Mouse (Mus musculus): ENCODE results near the gene Il17a. TPM values are rescaled to one million over a fixed set of nuclear protein-coding genes. Genes with fewer than 3 reads are reported as not detected.
A peak's percentile ranks its signal among the peaks of the same experiment; 100 is the strongest.

Gene Il17a
- polyA plus RNA-seq, 1 experiment from 2014 or later, result not detected

DNA sequence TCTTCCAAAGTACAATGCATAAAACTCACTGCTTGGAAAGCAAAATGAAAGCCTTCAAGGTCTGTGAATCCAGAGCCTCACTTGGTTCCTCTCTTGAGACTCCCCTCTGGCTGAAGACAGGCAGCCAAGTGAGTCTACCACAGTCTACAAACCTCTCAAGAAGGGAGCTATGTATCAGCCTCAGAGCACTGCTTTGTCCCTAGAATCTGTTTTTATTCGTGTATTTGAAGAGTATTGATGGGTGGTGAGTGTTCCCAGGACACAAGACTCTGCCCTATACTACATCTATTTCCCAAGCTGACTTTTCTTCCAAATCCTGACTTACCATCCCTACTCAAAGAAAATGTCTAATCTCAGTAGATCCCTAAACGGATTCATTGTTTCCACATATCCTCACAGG lies 47.7 kb downstream of the Il17a start:
- no peaks in the 10 kb centered on the region for H3K9me3 ChIP-seq (ENCODE audit: low read length)
- 64% methylated on average over 2 of the region's 2 CpGs for WGBS (ENCODE audit: insufficient replicate concordance)

More for the DNA sequence above, 47.7 kb downstream of the Il17a start:
- Histone ChIP-seq H3K27ac (ENCODE audit: low read depth) (no peak overlapping the region), H3K4me2 (ENCODE audit: low read depth, low read length) (no peak overlapping the region), H3K9ac (replicated peaks) (no peak overlapping the region), H3K4me1 (ENCODE audit: insufficient read depth) (no peaks in the 10 kb centered on the region), H3K4me3 (ENCODE audit: low read depth, low read length) (no peak overlapping the region), H3K27me3 (ENCODE audit: insufficient read depth, low read length) (no peaks in the 10 kb centered on the region), H3K36me3 (replicated peaks; ENCODE audit: insufficient read depth, low read length) (no peaks in the 10 kb centered on the region)
- no peak for DNase-seq
- no peak for ATAC-seq
- no peak for TF ChIP-seq CTCF (IDR thresholded peaks at IDR 0.05; ENCODE audit: low read depth)
- no peak for TF ChIP-seq EP300 (IDR thresholded peaks at IDR 0.05; ENCODE audit: low read depth)

MicroRNAs within 50 kb of the gene (microRNA counts, 519-probe panel; counts per million panel counts)
- not detected for microRNA mmu-miR-133b

Small RNAs within 50 kb of the gene (microRNA-seq; reads per million reads assigned to microRNA genes)
- 8.1 reads per million, percentile 15 among the genes with 10 or more reads in this experiment for gene Mir133b

Other genes starting within 250 kb of the Il17a start
- gene Pkhd1, start 112.8 kb upstream of the Il17a start, polyA plus RNA-seq (2015; fragmentation: Nextera tagmentation; extraction: Ambion mirVana), result 0.54 and 0.58 TPM in 2 replicates
- gene Il17f, start 59.7 kb downstream of the Il17a start, polyA plus RNA-seq (2015; fragmentation: Nextera tagmentation; extraction: Ambion mirVana), result not detected in 2 replicates
- 46.9 and 55.3 TPM in 2 replicates for gene Mcm3, start 89.4 kb downstream of the Il17a start, polyA plus RNA-seq (2015; fragmentation: Nextera tagmentation; extraction: Ambion mirVana)
- gene Paqr8, start 159.7 kb downstream of the Il17a start, polyA plus RNA-seq (2015; fragmentation: Nextera tagmentation; extraction: Ambion mirVana), result 0.18 and 0.21 TPM in 2 replicates
- gene Efhc1, start 220.7 kb downstream of the Il17a start, polyA plus RNA-seq (2015; fragmentation: Nextera tagmentation; extraction: Ambion mirVana), result 0.34 and 0.39 TPM in 2 replicates